10 mouse cellular contexts compared by ENCODE assay signal in genomic region chr10:97035371-97035786, GRCm38 (mm10).
A peak's percentile ranks its signal among the peaks of the same experiment; 100 is the strongest.
DNase-seq lines count a peak whose midpoint lies in the region; ATAC-seq and TF ChIP-seq lines count a peak whose summit lies in the region.
"Had no signal": no experiment of that assay in that cellular context is flagged by ENCODE, and none has a peak within 500 bp of the region (broad histone marks: within the 10 kb centered on the region; RNA-seq: fewer than 3 reads in every experiment).

No protein-coding gene starts in this region.

- no peaks in the 10 kb centered on the region for H3K9me3 ChIP-seq in midbrain, embryonic 16.5 days (replicated peaks; ENCODE audit: control insufficient read depth, low read length, poor library complexity, severe bottlenecking)
- H3K9me3 ChIP-seq in midbrain, embryonic 11.5 days (ENCODE audit: control insufficient read depth, low read length) = no peaks in the 10 kb centered on the region
- H3K9me3 ChIP-seq in heart, embryonic 12.5 days (replicated peaks) = no peaks in the 10 kb centered on the region
- H3K9me3 ChIP-seq in stomach, postnatal 0 days (ENCODE audit: control insufficient read depth, low read length) = no peaks in the 10 kb centered on the region

- no peak overlapping the region for H3K4me2 ChIP-seq in midbrain, embryonic 16.5 days (ENCODE audit: low read length)
- H3K4me2 ChIP-seq in midbrain, embryonic 11.5 days = no peak overlapping the region
- peak overlapping the region; percentile 50 for H3K4me2 ChIP-seq in heart, embryonic 12.5 days
- H3K4me2 ChIP-seq in stomach, postnatal 0 days (replicated peaks; ENCODE audit: low read depth) = no peak overlapping the region

- no peak for TF ChIP-seq CTCF in stomach, postnatal 0 days (IDR thresholded peaks at IDR 0.05; ENCODE audit: low read depth)

- H3K27me3 ChIP-seq in midbrain, embryonic 16.5 days (ENCODE audit: control insufficient read depth, insufficient read depth, low read depth, low read length) = no peaks in the 10 kb centered on the region
- no peaks in the 10 kb centered on the region for H3K27me3 ChIP-seq in midbrain, embryonic 11.5 days (ENCODE audit: control insufficient read depth, insufficient read depth, low read length)
- no peaks in the 10 kb centered on the region for H3K27me3 ChIP-seq in heart, embryonic 12.5 days (replicated peaks)
- H3K27me3 ChIP-seq in stomach, postnatal 0 days (ENCODE audit: control insufficient read depth, insufficient read depth, low read length) = no peaks in the 10 kb centered on the region

- no peak for TF ChIP-seq EP300 in stomach, postnatal 0 days (optimal IDR thresholded peaks at IDR 0.05)

- ATAC-seq in midbrain, embryonic 16.5 days = peak; percentile 17; the same call in 1 of the 2 replicates
- no peak for ATAC-seq in midbrain, embryonic 11.5 days (ENCODE audit: low FRiP score)
- peak; percentile 36; the same call in 1 of the 2 replicates for ATAC-seq in heart, embryonic 12.5 days (ENCODE audit: insufficient number of reproducible peaks, low FRiP score)
- ATAC-seq in stomach, postnatal 0 days (ENCODE audit: low FRiP score, low TSS enrichment) = no peak

- WGBS in midbrain, embryonic 16.5 days = 76% methylated on average over 12 of the region's 12 CpGs
- WGBS in midbrain, embryonic 11.5 days = 86% methylated on average over 12 of the region's 12 CpGs
- WGBS in heart, embryonic 12.5 days = 40% methylated on average over 12 of the region's 12 CpGs
- 56% methylated on average over 12 of the region's 12 CpGs for WGBS in stomach, postnatal 0 days

- no peak overlapping the region for H3K9ac ChIP-seq in midbrain, embryonic 16.5 days (ENCODE audit: low read depth, low read length)
- H3K9ac ChIP-seq in midbrain, embryonic 11.5 days (ENCODE audit: low read length) = no peak overlapping the region
- H3K9ac ChIP-seq in heart, embryonic 12.5 days = no peak overlapping the region; the same call in 1 of the 2 replicates
- no peak overlapping the region for H3K9ac ChIP-seq in stomach, postnatal 0 days (ENCODE audit: low read length)

- intact Hi-C loops in gastrocnemius, postnatal 14 days (cut with DNase I; ENCODE audit: low total_unique reads) = no loop called here

- no peak overlapping the region for H3K27ac ChIP-seq in midbrain, embryonic 16.5 days (ENCODE audit: low read length)
- H3K27ac ChIP-seq in midbrain, embryonic 11.5 days (ENCODE audit: low read depth, low read length) = no peak overlapping the region
- H3K27ac ChIP-seq in heart, embryonic 12.5 days (ENCODE audit: poor library complexity, severe bottlenecking) = peak overlapping the region; percentile 25; the same call in 1 of the 2 replicates
- H3K27ac ChIP-seq in stomach, postnatal 0 days (replicated peaks) = no peak overlapping the region
- H3K27ac ChIP-seq: left cerebral cortex, adult 2 months had no signal

- H3K4me3 ChIP-seq in midbrain, embryonic 16.5 days (ENCODE audit: low read depth, low read length) = no peak overlapping the region
- no peak overlapping the region for H3K4me3 ChIP-seq in midbrain, embryonic 11.5 days (ENCODE audit: low read depth, low read length)
- 0 out of 2 replicates have a peak overlapping the region, but pooled peaks have one; percentile 7 for H3K4me3 ChIP-seq in heart, embryonic 12.5 days
- no peak overlapping the region for H3K4me3 ChIP-seq in stomach, postnatal 0 days (ENCODE audit: low read depth, low read length)
- H3K4me3 ChIP-seq: left cerebral cortex, adult 2 months had no signal

- 0 out of 2 replicates have a peak, but pooled peaks cover 3% of the 10 kb centered on the region for H3K4me1 ChIP-seq in midbrain, embryonic 16.5 days (ENCODE audit: control insufficient read depth, insufficient read depth, low read length)
- no peaks in the 10 kb centered on the region for H3K4me1 ChIP-seq in midbrain, embryonic 11.5 days (ENCODE audit: control insufficient read depth, insufficient read depth, low read length)
- H3K4me1 ChIP-seq in heart, embryonic 12.5 days (replicated peaks) = peaks cover 13% of the 10 kb centered on the region
- H3K4me1 ChIP-seq in stomach, postnatal 0 days (replicated peaks; ENCODE audit: control insufficient read depth, insufficient read depth) = no peaks in the 10 kb centered on the region

- H3K36me3 ChIP-seq in midbrain, embryonic 16.5 days (ENCODE audit: control insufficient read depth, insufficient read depth, low read length) = no peaks in the 10 kb centered on the region
- no peaks in the 10 kb centered on the region for H3K36me3 ChIP-seq in midbrain, embryonic 11.5 days (ENCODE audit: control insufficient read depth, insufficient read depth, low read length)
- no peaks in the 10 kb centered on the region for H3K36me3 ChIP-seq in heart, embryonic 12.5 days
- no peaks in the 10 kb centered on the region for H3K36me3 ChIP-seq in stomach, postnatal 0 days (ENCODE audit: control insufficient read depth, insufficient read depth, low read length)

- peak; percentile 6 for DNase-seq in gastrocnemius, postnatal 14 days
- DNase-seq in gastrocnemius, postnatal 4 days (ENCODE audit: low spot score in 2 of 2) = no peak
- DNase-seq in midbrain, embryonic 11.5 days (ENCODE audit: low spot score, missing footprints) = no peak
- peak; percentile 13 for DNase-seq in stomach, postnatal 0 days (ENCODE audit: low spot score)
- no peak for DNase-seq in spleen, adult 18-20 months
- no peak for DNase-seq in retina, postnatal 1 day
- DNase-seq: gastrocnemius, postnatal 25 days had no signal

Comparison
In these comparisons a context has a peak if more than half of its experiments do, and no peak if none do; other contexts are left out.
1. DNase-seq: peak in gastrocnemius, postnatal 14 days (single experiment) and stomach, postnatal 0 days (single experiment); none in gastrocnemius, postnatal 4 days (0 of 2), midbrain, embryonic 11.5 days (single experiment), spleen, adult 18-20 months (0 of 2) and retina, postnatal 1 day (single experiment).
2. ATAC-seq: peak in midbrain, embryonic 16.5 days (single experiment) and heart, embryonic 12.5 days (single experiment); none in midbrain, embryonic 11.5 days (single experiment) and stomach, postnatal 0 days (single experiment).